Mouse (Mus musculus) embryonic fibroblast, embryonic 13.5 days (primary cell): ENCODE data around the gene Pex11g. TPM values are rescaled to one million over a fixed set of nuclear protein-coding genes. Genes with fewer than 3 reads are reported as not detected.
A peak's percentile ranks its signal among the peaks of the same experiment; 100 is the strongest.

Source experiments
- H3K27ac ChIP-seq: 2 replicates; pipeline ENCODE4 v1.5.1; 2012; ENCODE audit warnings: low read length, control low read depth, inconsistent platforms; ENCODE audit not compliant: insufficient read depth
- H3K4me1 ChIP-seq: 2 replicates; pipeline ENCODE4 v1.6.1; 2011; ENCODE audit warnings: low read length; ENCODE audit not compliant: control insufficient read depth, insufficient read depth
- H3K4me3 ChIP-seq: 2 replicates; pipeline ENCODE4 v1.5.1; 2011; ENCODE audit warnings: mild to moderate bottlenecking, control low read depth, low read length; ENCODE audit not compliant: insufficient read depth
- CTCF ChIP-seq: IDR thresholded peaks from 2 replicates; pipeline ENCODE4 v1.5.1; 2011; ENCODE audit warnings: mild to moderate bottlenecking, control low read depth, low read length, moderate library complexity, borderline replicate concordance; ENCODE audit not compliant: insufficient read depth
- POLR2A ChIP-seq: IDR thresholded peaks from 2 replicates; pipeline ENCODE4 v1.6.1; 2011; ENCODE audit warnings: low read depth, mild to moderate bottlenecking, control low read depth, low read length, moderate library complexity
- polyA plus RNA-seq: library from polyadenylated mRNA; stranded (reverse); fragments of >200 nt; gene quantifications from 2 replicates; pipeline ENCODE4 v1.2.4, GENCODE M21; 2011; ENCODE audit warnings: low read depth; ENCODE audit not compliant: missing spikeins, insufficient read length

Pex11g gene
- polyA plus RNA-seq, 1 experiment = 5.9 TPM

GRCm38 (mm10) chr8:3500235-3501090 is 33.0 kb upstream of the Pex11g start, which contains the start of gene Mcoln1:
TSS of gene Mcoln1 (plus strand) at chr8:3500457.
- peak; percentile 90 for TF ChIP-seq POLR2A
- TF ChIP-seq CTCF = peak; percentile 24; the same call in 1 of the 2 replicates
- Histone ChIP-seq H3K4me1 (peaks cover 7% of the 10 kb centered on the region), H3K27ac (peak within 1 kb of the TSS; percentile 82), H3K4me3 (peak within 1 kb of the TSS; percentile 80)

GRCm38 (mm10) chr8:3499751-3500150 is 32.3 kb upstream of the Pex11g start:
- H3K4me1 ChIP-seq = peaks cover 7% of the 10 kb centered on the region
- H3K27ac ChIP-seq = peak overlapping the region; percentile 82
- H3K4me3 ChIP-seq = peak overlapping the region; percentile 72
- TF ChIP-seq CTCF (no peak), POLR2A (no peak)

GRCm38 (mm10) chr8:3498583-3498982 is 31.1 kb upstream of the Pex11g start:
- H3K27ac ChIP-seq = no peak overlapping the region
- no peak overlapping the region for H3K4me3 ChIP-seq
- H3K4me1 ChIP-seq = peaks cover 7% of the 10 kb centered on the region
- TF ChIP-seq POLR2A (peak; percentile 56), CTCF (no peak)

- TF ChIP-seq POLR2A = no peak
- no peak for TF ChIP-seq CTCF
- peaks cover 2% of the 10 kb centered on the region; the same call in 1 of the 2 replicates for H3K4me1 ChIP-seq
- H3K4me3 ChIP-seq = no peak overlapping the region
- H3K27ac ChIP-seq = no peak overlapping the region
Observed at GRCm38 (mm10) chr8:3496428-3496748, 28.9 kb upstream of the Pex11g start.

- H3K4me3 ChIP-seq = no peak overlapping the region
Observed at GRCm38 (mm10) chr8:3495578-3496427, 28.3 kb upstream of the Pex11g start.

GRCm38 (mm10) chr8:3493845-3494208 is 26.3 kb upstream of the Pex11g start:
- no peak overlapping the region for H3K27ac ChIP-seq
- peak overlapping the region; percentile 96 for H3K4me3 ChIP-seq
- no peaks in the 10 kb centered on the region for H3K4me1 ChIP-seq
- TF ChIP-seq CTCF = no peak
- TF ChIP-seq POLR2A = no peak

More at GRCm38 (mm10) chr8:3495578-3496427, 28.3 kb upstream of the Pex11g start:
- Histone ChIP-seq H3K4me1 (no peaks in the 10 kb centered on the region), H3K27ac (no peak overlapping the region)
- TF ChIP-seq CTCF (no peak), POLR2A (no peak)

- peak within 1 kb of the TSS; percentile 49 for H3K27ac ChIP-seq
- no peaks in the 10 kb centered on the region for H3K4me1 ChIP-seq
- peak within 1 kb of the TSS; percentile 96 for H3K4me3 ChIP-seq
- TF ChIP-seq CTCF (no peak), POLR2A (peak; percentile 68)
Observed at GRCm38 (mm10) chr8:3492901-3493844, 25.7 kb upstream of the Pex11g start, which contains the start of gene Zfp358. TSS of gene Zfp358 (plus strand) at chr8:3493138.

GRCm38 (mm10) chr8:3485192-3485591 is 17.7 kb upstream of the Pex11g start:
- no peaks in the 10 kb centered on the region for H3K4me1 ChIP-seq
- TF ChIP-seq CTCF = no peak
- no peak overlapping the region for H3K27ac ChIP-seq

GRCm38 (mm10) chr8:3483546-3483945 is 16.1 kb upstream of the Pex11g start:
- no peak for TF ChIP-seq CTCF
- no peak for TF ChIP-seq POLR2A
- no peaks in the 10 kb centered on the region for H3K4me1 ChIP-seq
- H3K27ac ChIP-seq = no peak overlapping the region
- no peak overlapping the region for H3K4me3 ChIP-seq

More at GRCm38 (mm10) chr8:3485192-3485591, 17.7 kb upstream of the Pex11g start:
- H3K4me3 ChIP-seq = no peak overlapping the region
